Mouse (Mus musculus) liver, embryonic 11.5 days (tissue): ENCODE results near the gene Mfap4. TPM values are rescaled to one million over a fixed set of nuclear protein-coding genes. Genes with fewer than 3 reads are reported as not detected.

ENCODE experiments used
- ATAC-seq: fragments of 200-750 bp; cut with Nextera tagmentation; replicated peaks from 2 replicates; pipeline ENCODE4 v1.8.0; 2017; ENCODE audit warnings: moderate number of reproducible peaks, mild to moderate bottlenecking, moderate TSS enrichment, moderate library complexity; ENCODE audit not compliant: low FRiP score
- DNase-seq: peaks from one replicate; pipeline ENCODE4 v3.0.0-alpha.2; 2017; ENCODE audit warnings: low spot score
- H3K27ac ChIP-seq: fragments of 300-500 bp; sonication (generic); 2 replicates; pipeline ENCODE4 v1.5.1; 2014; ENCODE audit warnings: mild to moderate bottlenecking, low read depth, low read length, control low read depth
- H3K27me3 ChIP-seq: fragments of 300-500 bp; sonication (generic); replicated peaks from 2 replicates; pipeline ENCODE4 v1.6.1; 2014; ENCODE audit warnings: low read length, mixed read lengths; ENCODE audit not compliant: control insufficient read depth, insufficient read depth
- H3K36me3 ChIP-seq: fragments of 300-500 bp; sonication (generic); 2 replicates; pipeline ENCODE4 v1.6.1; 2014; ENCODE audit warnings: mild to moderate bottlenecking, low read length, moderate library complexity, mixed read lengths; ENCODE audit not compliant: control insufficient read depth, insufficient read depth
- H3K4me1 ChIP-seq: fragments of 300-500 bp; sonication (generic); replicated peaks from 2 replicates; pipeline ENCODE4 v1.6.1; 2014; ENCODE audit warnings: low read length, mixed read lengths; ENCODE audit not compliant: control insufficient read depth, insufficient read depth
- H3K4me2 ChIP-seq: fragments of 300-500 bp; sonication (generic); 2 replicates; pipeline ENCODE4 v1.6.1; 2014; ENCODE audit warnings: mild to moderate bottlenecking, control low read depth, moderate library complexity
- H3K4me3 ChIP-seq: fragments of 300-500 bp; sonication (generic); 2 replicates; pipeline ENCODE4 v1.5.1; 2014; ENCODE audit warnings: low read depth, low read length, control low read depth
- H3K9ac ChIP-seq: fragments of 300-500 bp; sonication (generic); 2 replicates; pipeline ENCODE4 v1.6.1; 2014; ENCODE audit warnings: low read depth, low read length, control low read depth
- H3K9me3 ChIP-seq: fragments of 300-500 bp; sonication (generic); 2 replicates; pipeline ENCODE4 v1.6.1; 2016; ENCODE audit warnings: low read length, inconsistent platforms, mixed read lengths; ENCODE audit not compliant: control insufficient read depth
- WGBS: fragments of 180-500 bp; shearing (Covaris S2); extraction: QIAGEN DNeasy Blood & Tissue Kit; methylation state at CpG from one replicate; pipeline ENCODE4 v1.1.7; 2014; 5-methylcytosine and 5-hydroxymethylcytosine counted together
- polyA plus RNA-seq: library from polyadenylated mRNA; unstranded; fragments of >200 nt; fragmentation: Nextera tagmentation; extraction: Ambion mirVana; gene quantifications from 2 replicates; pipeline ENCODE4 v1.2.1, GENCODE M21; 2014

Mfap4 gene
- polyA plus RNA-seq, 1 experiment from 2014 or later, result 39.1 TPM

- no peaks in the 10 kb centered on the region for H3K27me3 ChIP-seq
- no peak overlapping the region for H3K4me3 ChIP-seq
- H3K4me2 ChIP-seq, result no peak overlapping the region
- DNase-seq, result no peak
- H3K27ac ChIP-seq, result no peak overlapping the region
- WGBS, result 83% methylated on average over 3 of the region's 3 CpGs
- no peak for ATAC-seq
- no peak overlapping the region for H3K9ac ChIP-seq
- peaks cover 3% of the 10 kb centered on the region; the same call in 1 of the 2 replicates for H3K36me3 ChIP-seq
- H3K4me1 ChIP-seq, result no peaks in the 10 kb centered on the region
- H3K9me3 ChIP-seq, result no peaks in the 10 kb centered on the region
Observed at GRCm38 (mm10) chr11:61518871-61519270, 33.6 kb downstream of the Mfap4 start.

GRCm38 (mm10) chr11:61519484-61520107 lies 34.4 kb downstream of the Mfap4 start:
- no peak overlapping the region for H3K27ac ChIP-seq
- no peak for ATAC-seq
- H3K4me1 ChIP-seq, result no peaks in the 10 kb centered on the region
- H3K9me3 ChIP-seq, result no peaks in the 10 kb centered on the region
- DNase-seq, result no peak
- peaks cover 3% of the 10 kb centered on the region; the same call in 1 of the 2 replicates for H3K36me3 ChIP-seq
- no peaks in the 10 kb centered on the region for H3K27me3 ChIP-seq
- no peak overlapping the region for H3K4me3 ChIP-seq
- no peak overlapping the region for H3K4me2 ChIP-seq
- no peak overlapping the region for H3K9ac ChIP-seq
- WGBS, result 85% methylated on average over 3 of the region's 3 CpGs

- H3K9ac ChIP-seq, result no peak overlapping the region
- H3K27ac ChIP-seq, result no peak overlapping the region
- no peaks in the 10 kb centered on the region for H3K9me3 ChIP-seq
- H3K4me3 ChIP-seq, result no peak overlapping the region
- ATAC-seq, result no peak
- peaks cover 3% of the 10 kb centered on the region; the same call in 1 of the 2 replicates for H3K36me3 ChIP-seq
- no peak for DNase-seq
- H3K4me1 ChIP-seq, result no peaks in the 10 kb centered on the region
- H3K4me2 ChIP-seq, result no peak overlapping the region
- WGBS, result 86% methylated on average over 1 of the region's 1 CpGs
- H3K27me3 ChIP-seq, result no peaks in the 10 kb centered on the region
Observed at GRCm38 (mm10) chr11:61526872-61527271, 41.6 kb downstream of the Mfap4 start.

- Histone ChIP-seq H3K27ac (no peak overlapping the region), H3K4me1 (no peaks in the 10 kb centered on the region), H3K4me2 (no peak overlapping the region), H3K27me3 (no peaks in the 10 kb centered on the region), H3K9ac (no peak overlapping the region), H3K4me3 (no peak overlapping the region), H3K36me3 (no peaks in the 10 kb centered on the region; the same call in 1 of the 2 replicates), H3K9me3 (no peaks in the 10 kb centered on the region)
- WGBS, result 62% methylated on average over 4 of the region's 4 CpGs
- DNase-seq (no peak), ATAC-seq (no peak)
Observed at GRCm38 (mm10) chr11:61529268-61529713, 44.1 kb downstream of the Mfap4 start.

GRCm38 (mm10) chr11:61532820-61533219 lies 47.6 kb downstream of the Mfap4 start:
- DNase-seq (no peak), ATAC-seq (no peak)
- H3K27me3 ChIP-seq, result no peaks in the 10 kb centered on the region
- no peaks in the 10 kb centered on the region; the same call in 1 of the 2 replicates for H3K36me3 ChIP-seq
- no peaks in the 10 kb centered on the region for H3K9me3 ChIP-seq
- H3K4me1 ChIP-seq, result no peaks in the 10 kb centered on the region
- no peak overlapping the region for H3K27ac ChIP-seq
- no peak overlapping the region for H3K9ac ChIP-seq
- no peak overlapping the region for H3K4me2 ChIP-seq
- H3K4me3 ChIP-seq, result no peak overlapping the region
- 85% methylated on average over 2 of the region's 2 CpGs for WGBS

GRCm38 (mm10) chr11:61533571-61533970 lies 48.3 kb downstream of the Mfap4 start:
- no peaks in the 10 kb centered on the region; the same call in 1 of the 2 replicates for H3K36me3 ChIP-seq
- DNase-seq, result no peak
- ATAC-seq, result no peak
- H3K4me3 ChIP-seq, result no peak overlapping the region
- no peaks in the 10 kb centered on the region for H3K27me3 ChIP-seq
- no peak overlapping the region for H3K9ac ChIP-seq
- no peaks in the 10 kb centered on the region for H3K9me3 ChIP-seq
- H3K4me1 ChIP-seq, result no peaks in the 10 kb centered on the region
- H3K4me2 ChIP-seq, result no peak overlapping the region
- no peak overlapping the region for H3K27ac ChIP-seq
- WGBS, result 57% methylated on average over 5 of the region's 5 CpGs

GRCm38 (mm10) chr11:61535530-61535929 lies 50.3 kb downstream of the Mfap4 start:
- ATAC-seq (no peak), DNase-seq (no peak)
- Histone ChIP-seq H3K9me3 (no peaks in the 10 kb centered on the region), H3K4me3 (no peak overlapping the region), H3K36me3 (no peaks in the 10 kb centered on the region; the same call in 1 of the 2 replicates), H3K27ac (no peak overlapping the region), H3K4me1 (no peaks in the 10 kb centered on the region), H3K9ac (no peak overlapping the region), H3K4me2 (no peak overlapping the region), H3K27me3 (no peaks in the 10 kb centered on the region)
- WGBS, result 50% methylated on average over 1 of the region's 1 CpGs

- H3K9me3 ChIP-seq, result no peaks in the 10 kb centered on the region
- WGBS, result 39% methylated on average over 3 of the region's 3 CpGs
- no peaks in the 10 kb centered on the region for H3K27me3 ChIP-seq
- H3K4me2 ChIP-seq, result no peak overlapping the region
- DNase-seq (no peak), ATAC-seq (no peak)
- no peak overlapping the region for H3K27ac ChIP-seq
- no peaks in the 10 kb centered on the region; the same call in 1 of the 2 replicates for H3K4me1 ChIP-seq
- no peaks in the 10 kb centered on the region for H3K36me3 ChIP-seq
- no peak overlapping the region for H3K4me3 ChIP-seq
- no peak overlapping the region for H3K9ac ChIP-seq
Observed at GRCm38 (mm10) chr11:61536952-61537351, 51.7 kb downstream of the Mfap4 start.

GRCm38 (mm10) chr11:61537362-61537761 lies 52.1 kb downstream of the Mfap4 start:
- Histone ChIP-seq H3K27ac (no peak overlapping the region), H3K27me3 (no peaks in the 10 kb centered on the region), H3K36me3 (no peaks in the 10 kb centered on the region), H3K4me3 (no peak overlapping the region), H3K9ac (no peak overlapping the region), H3K4me2 (no peak overlapping the region), H3K9me3 (no peaks in the 10 kb centered on the region), H3K4me1 (no peaks in the 10 kb centered on the region; the same call in 1 of the 2 replicates)
- DNase-seq, result no peak
- no peak for ATAC-seq
- WGBS, result 80% methylated on average over 3 of the region's 3 CpGs
